Mouse (Mus musculus): ENCODE data around the gene Uvrag.

Gene Uvrag

DNA sequence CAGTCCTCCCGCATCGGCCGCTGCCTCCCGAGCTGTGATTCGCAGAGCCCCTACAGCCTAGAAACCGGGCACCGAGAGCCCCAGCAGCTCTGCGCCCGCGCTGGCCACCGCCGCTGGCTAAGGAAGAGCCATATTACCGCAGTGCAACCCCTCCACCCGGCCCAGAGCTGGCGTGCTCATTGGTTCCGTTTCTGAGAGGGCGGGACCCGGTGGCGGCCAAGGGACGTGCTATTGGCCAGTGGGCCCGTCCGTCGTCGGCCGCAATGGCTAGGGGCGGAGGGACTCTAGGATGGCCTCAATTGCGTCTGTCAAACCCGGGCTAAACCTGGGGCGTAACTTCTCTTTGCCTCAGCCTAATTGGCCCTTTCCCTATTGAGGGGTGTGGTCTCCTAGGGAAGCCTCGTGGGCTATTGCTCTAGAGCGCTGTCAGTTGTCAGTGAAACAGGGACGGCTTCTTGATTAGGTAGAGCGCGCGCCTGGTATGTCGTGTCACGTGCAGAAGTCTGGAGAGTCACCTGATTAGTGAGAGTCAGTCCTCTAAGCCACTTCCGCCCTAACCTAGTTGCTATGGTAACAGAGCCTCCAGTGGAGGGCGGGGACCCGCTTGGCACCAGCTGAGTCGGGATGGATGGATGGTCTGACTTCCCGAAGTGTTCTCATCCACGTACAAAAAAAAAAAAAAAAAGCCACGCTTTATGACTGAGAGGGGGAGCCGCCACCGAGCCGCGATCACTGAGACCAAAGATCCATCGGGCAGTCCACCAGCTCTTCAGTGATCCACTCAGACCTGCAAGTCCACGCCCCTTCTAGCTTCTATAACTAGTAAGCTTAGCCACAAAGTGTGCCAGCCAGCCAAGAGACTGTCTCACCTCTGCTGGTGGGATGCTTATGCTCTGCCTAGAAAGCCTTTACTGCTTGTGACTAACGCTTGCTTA, at the start of gene Uvrag:
Uvrag (minus strand) TSS at position 158 of the 935 bp plus-strand sequence.
- peak; percentile 98 to 100 for DNase-seq (ENCODE audit: low spot score in 2 of 2)

DNA sequence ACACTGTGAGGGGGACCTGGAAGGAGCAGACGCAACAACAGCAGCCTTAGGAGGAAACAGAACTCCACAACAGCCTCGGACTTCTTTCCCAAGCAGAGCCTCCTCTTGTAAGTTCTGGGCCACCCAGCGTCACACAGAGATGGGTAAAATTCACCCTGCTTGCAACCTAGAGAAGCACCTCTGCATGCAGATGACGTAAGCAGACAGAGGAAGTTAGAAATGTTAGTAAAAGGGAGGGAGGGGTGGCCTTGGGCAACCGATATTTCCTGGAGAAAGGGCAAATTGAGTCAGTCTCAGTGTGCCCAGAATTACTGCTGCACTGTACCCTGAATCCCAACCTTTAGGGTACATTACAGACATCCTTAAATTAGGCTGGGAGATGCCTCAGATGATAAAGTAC, 48.9 kb upstream of the Uvrag start:
- no peak for DNase-seq (ENCODE audit: low spot score in 2 of 2)

GRCm38 (mm10) chr7:99188630-99189029, 47.7 kb upstream of the Uvrag start:
- DNase-seq (ENCODE audit: low spot score in 2 of 2): no peak

- no peak for DNase-seq (ENCODE audit: low spot score in 2 of 2)
These were observed 46.5 kb upstream of the Uvrag start for GRCm38 (mm10) chr7:99187451-99187850.

DNA sequence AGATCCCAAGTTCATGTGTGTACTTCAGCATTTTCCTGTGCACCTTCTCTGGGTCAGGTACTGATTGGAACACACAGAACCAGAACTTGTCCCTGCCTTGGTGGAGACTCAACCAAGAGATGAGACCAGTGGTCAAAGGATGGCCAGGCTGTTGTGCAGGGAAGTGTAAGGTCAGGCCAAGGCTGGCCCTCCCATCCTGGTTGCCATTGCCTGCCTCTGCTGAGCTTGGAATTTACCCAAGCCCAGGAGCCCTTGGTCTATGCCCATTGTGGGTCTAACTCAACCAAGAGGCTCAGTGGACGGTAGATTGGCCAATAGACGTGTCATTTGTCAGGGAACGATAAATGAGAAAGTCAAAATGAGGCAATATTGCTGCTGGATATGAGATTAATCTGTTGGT, 44.5 kb upstream of the Uvrag start:
- no peak for DNase-seq (ENCODE audit: low spot score in 2 of 2)

- no peak for DNase-seq (ENCODE audit: low spot score in 2 of 2)
These were observed 42.8 kb upstream of the Uvrag start for GRCm38 (mm10) chr7:99183751-99184150.

DNA sequence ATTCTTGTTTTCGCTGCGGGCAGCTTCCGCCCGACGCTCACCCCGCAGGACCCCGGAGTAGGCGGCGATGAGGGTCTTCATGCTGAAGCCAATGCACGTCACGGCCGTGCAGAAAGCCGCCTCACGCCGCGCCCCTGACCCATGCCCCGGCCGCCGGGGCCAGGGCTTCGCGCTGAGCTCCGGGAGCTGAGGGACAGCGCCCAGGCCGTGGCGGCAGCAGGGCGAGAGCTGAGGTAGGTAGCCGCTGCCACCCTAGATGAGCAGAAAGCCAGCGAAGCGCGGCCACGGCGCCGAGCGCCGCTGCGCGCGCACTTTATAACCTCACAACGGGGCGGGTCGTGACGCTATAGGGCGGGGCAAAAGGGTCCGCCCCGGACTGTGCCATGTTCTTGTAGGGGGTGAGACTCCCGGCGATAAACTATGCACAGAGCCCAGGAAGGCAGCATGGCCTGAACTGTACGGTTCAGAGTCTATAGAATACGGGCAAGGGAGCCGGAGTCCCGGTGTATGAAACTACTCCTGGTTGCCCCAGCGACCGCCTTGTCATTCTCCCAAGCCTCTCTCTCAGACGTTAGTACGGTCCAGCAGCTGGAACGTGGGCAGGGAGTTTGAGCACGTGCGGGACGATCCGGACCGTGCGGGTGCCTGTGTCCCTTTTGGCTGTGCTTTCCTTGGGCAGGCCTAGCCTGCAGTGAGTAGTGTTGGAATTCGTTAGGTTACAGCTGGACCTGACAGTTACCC, 41.7 kb upstream of the Uvrag start, which contains the start of gene Dgat2:
Dgat2 (minus strand) TSS at position 288 of the 741 bp plus-strand sequence.
- peak; percentile 80 to 85 for DNase-seq (ENCODE audit: low spot score in 2 of 2)

GRCm38 (mm10) chr7:99181619-99182431, 40.9 kb upstream of the Uvrag start:
- peak in 1 of 2 experiments; percentile 38 for DNase-seq (ENCODE audit: low spot score in 2 of 2)

DNA sequence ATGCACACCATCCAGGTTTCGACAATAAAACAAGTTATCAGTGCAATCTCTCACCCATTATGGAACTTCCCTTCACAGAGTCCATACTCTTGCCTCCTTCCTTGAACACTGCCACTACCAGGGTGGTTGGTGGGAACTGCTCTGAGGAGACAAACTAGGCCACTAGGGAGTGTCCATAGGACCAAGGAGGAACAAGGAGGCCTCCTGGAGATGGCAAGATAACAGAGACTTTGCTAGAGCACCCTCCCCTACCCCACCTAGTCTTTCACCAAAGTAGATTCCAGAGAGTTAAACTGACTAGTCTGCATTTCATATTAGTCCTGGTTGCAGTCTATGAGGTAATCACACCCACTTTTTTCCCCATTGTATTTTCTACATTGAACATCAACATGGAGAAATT, 39.2 kb upstream of the Uvrag start:
- DNase-seq (ENCODE audit: low spot score in 2 of 2): no peak

- no peak for DNase-seq (ENCODE audit: low spot score in 2 of 2)
These were observed 38.3 kb upstream of the Uvrag start for GRCm38 (mm10) chr7:99179271-99179670.

DNA sequence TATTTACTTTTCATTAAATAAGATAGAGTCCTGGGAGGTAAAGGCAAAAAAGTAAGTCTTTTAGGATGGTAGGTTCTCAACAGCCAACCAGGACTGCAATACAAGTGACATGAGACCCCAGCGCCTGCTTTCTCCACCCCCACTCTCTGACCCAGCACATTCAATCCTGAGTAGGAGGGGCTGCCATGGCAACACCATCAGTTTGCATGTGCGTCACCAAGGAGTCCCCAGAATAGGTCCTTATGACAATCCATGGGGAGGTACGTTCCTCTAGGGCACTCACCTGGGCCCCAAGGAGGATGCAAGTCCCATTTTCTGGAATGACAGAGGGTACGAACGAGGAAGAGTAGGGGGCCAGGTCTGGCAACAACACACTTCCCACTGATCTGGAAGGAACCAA, 36.4 kb upstream of the Uvrag start:
- peak in 1 of 2 experiments; percentile 36 for DNase-seq (ENCODE audit: low spot score in 2 of 2)

GRCm38 (mm10) chr7:99175666-99176065, 34.7 kb upstream of the Uvrag start:
- no peak for DNase-seq (ENCODE audit: low spot score in 2 of 2)

- no peak for DNase-seq (ENCODE audit: low spot score in 2 of 2)
These were observed 34.2 kb upstream of the Uvrag start for GRCm38 (mm10) chr7:99175118-99175517.

- DNase-seq (ENCODE audit: low spot score in 2 of 2): no peak
These were observed 33.1 kb upstream of the Uvrag start for GRCm38 (mm10) chr7:99174006-99174405.

DNA sequence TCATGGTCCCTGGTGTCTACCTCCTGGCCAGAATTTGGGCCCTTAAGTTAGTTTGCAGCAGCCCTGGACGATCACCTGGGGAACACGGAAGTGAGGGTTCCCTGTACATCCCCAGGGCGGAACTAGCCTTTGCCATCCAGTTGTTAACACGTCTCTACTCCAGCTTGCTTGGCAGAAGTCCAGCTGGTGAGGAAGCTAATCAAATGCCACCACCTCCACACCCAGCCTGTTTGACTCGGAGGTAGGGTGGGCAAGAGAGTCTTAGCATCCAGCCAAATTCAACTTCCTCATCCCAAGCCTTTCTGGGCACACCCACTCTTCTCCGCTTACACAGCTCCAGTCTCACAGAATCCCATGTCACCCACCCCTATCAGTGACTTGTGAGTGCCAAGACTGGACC, 32.0 kb upstream of the Uvrag start:
- no peak for DNase-seq (ENCODE audit: low spot score in 2 of 2)

DNA sequence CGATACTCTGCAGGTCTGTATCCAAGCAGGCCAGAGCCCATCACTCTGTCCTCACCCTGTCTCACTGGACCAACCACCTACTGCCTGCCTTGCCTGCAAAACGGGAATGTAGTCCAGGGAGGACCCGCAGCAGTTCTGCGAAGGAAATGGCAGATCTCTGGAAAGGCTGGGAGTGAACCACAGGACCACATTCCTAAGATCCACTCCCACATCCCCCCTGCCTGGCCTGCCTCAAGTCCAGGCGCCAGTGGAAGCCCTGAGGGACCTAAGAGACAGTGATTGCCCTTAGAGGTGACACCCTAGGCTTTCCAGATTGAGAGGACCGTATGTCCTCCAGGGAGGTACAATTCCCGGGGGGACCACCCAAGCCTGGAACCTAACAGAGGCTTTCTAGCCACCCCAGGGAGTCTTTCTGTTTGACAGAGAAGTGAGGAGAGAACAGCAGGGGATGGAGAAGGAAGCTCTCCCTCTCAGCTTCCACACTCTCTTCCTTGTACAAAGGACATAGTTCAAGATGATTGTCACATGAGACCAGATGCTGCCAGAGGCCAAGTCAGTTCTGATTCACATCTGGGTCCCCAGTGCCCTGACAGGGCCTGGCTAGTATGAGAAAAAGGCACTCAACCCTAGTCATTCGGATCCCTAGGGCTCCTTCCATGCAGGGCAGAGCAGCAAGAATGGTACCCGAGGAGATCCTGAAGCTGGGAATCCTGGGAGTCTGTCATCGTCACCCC, 31.0 kb upstream of the Uvrag start:
- no peak for DNase-seq (ENCODE audit: low spot score in 2 of 2)

- DNase-seq (ENCODE audit: low spot score in 2 of 2): no peak
These were observed 29.6 kb upstream of the Uvrag start for GRCm38 (mm10) chr7:99170519-99170918.

DNA sequence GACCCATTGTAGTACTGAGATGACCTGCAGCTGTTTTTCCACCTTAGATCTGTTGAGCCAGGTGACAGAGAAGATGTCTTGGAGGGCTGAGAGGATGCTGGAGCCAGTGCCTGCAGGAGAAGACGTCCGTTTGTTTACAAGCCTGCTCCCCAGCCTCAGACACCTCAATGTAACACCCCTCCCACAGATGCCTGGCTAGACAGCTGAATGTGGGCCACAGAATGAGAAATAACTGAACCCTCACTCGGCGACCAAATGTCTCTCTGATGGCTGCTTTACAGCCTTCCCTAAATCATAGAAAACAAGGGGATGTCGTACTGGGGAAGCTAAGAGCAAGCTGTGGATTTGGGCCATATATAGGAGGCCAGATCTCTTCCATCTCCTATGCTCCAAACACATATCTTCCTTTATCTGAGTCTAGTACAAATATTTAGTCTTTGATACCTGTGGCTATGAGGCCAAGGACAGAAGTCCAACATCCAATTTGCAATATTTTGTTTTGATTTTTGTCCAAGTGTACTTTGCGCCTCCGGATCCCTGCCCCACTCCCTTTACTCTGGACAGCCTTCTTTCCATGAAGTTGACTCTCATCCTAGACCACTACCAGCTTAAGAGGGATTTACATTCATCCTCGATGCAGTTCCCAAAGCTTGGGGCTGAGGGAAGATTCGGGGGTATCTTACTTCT, 28.9 kb upstream of the Uvrag start:
- DNase-seq (ENCODE audit: low spot score in 2 of 2): no peak

GRCm38 (mm10) chr7:99168756-99169155, 27.8 kb upstream of the Uvrag start:
- no peak for DNase-seq (ENCODE audit: low spot score in 2 of 2)

- DNase-seq (ENCODE audit: low spot score in 2 of 2): no peak
These were observed 27.0 kb upstream of the Uvrag start for GRCm38 (mm10) chr7:99167939-99168338.

Data from right cerebral cortex, postnatal 36 days (tissue).